8 mouse cellular contexts compared by ENCODE assay signal in genomic region chr8:88576351-88577142, GRCm38 (mm10). TPM values are rescaled to one million over a fixed set of nuclear protein-coding genes. Genes with fewer than 3 reads are reported as not detected.
A peak's percentile ranks its signal among the peaks of the same experiment; 100 is the strongest.
DNase-seq lines count a peak whose midpoint lies in the region; ATAC-seq lines count a peak whose summit lies in the region.

No protein-coding gene starts in this region.

- 0 out of 2 replicates have a peak overlapping the region, but pooled peaks have one; percentile 20 for H3K27ac ChIP-seq in forebrain, embryonic 10.5 days
- no peak overlapping the region for H3K27ac ChIP-seq in forebrain, embryonic 13.5 days
- peak overlapping the region; percentile 68 to 73 for H3K27ac ChIP-seq in heart, embryonic 14.5 days (replicated peaks in 1 of 2; ENCODE audit: control insufficient read depth in 1 of 2, insufficient read depth in 1 of 2, low read depth in 2 of 2, low read length in 2 of 2)
- peak overlapping the region; percentile 48; the same call in 1 of the 2 replicates for H3K27ac ChIP-seq in limb, embryonic 13.5 days

- peaks cover 62% of the 10 kb centered on the region for H3K4me1 ChIP-seq in forebrain, embryonic 10.5 days
- H3K4me1 ChIP-seq in forebrain, embryonic 13.5 days = peaks cover 76% of the 10 kb centered on the region
- H3K4me1 ChIP-seq in heart, embryonic 14.5 days (ENCODE audit: control insufficient read depth in 2 of 2, insufficient read depth in 2 of 2, low read length in 2 of 2) = peaks cover 44 to 55% of the 10 kb centered on the region in 2 experiments
- peaks cover 64% of the 10 kb centered on the region for H3K4me1 ChIP-seq in limb, embryonic 13.5 days

- no peak overlapping the region for H3K4me3 ChIP-seq in forebrain, embryonic 10.5 days
- no peak overlapping the region for H3K4me3 ChIP-seq in forebrain, embryonic 13.5 days
- H3K4me3 ChIP-seq in heart, embryonic 14.5 days (ENCODE audit: control insufficient read depth in 1 of 2, insufficient read depth in 1 of 2, low read depth in 1 of 2, low read length in 2 of 2) = no peak overlapping the region
- H3K4me3 ChIP-seq in limb, embryonic 13.5 days = no peak overlapping the region

- 88% methylated on average over 10 of the region's 10 CpGs for WGBS in forebrain, embryonic 10.5 days
- 83% methylated on average over 10 of the region's 10 CpGs for WGBS in forebrain, embryonic 13.5 days
- WGBS in heart, embryonic 14.5 days = 53% methylated on average over 10 of the region's 10 CpGs
- WGBS in limb, embryonic 13.5 days = 79% methylated on average over 10 of the region's 10 CpGs

- DNase-seq in forebrain, embryonic 10.5 days (ENCODE audit: extremely low spot score, low spot score) = no peak
- DNase-seq in adrenal gland, postnatal 25 days = peak; percentile 51
- DNase-seq in right cerebral cortex, postnatal 36 days (ENCODE audit: low spot score in 2 of 2) = peak; percentile 41 to 63
- DNase-seq in thymus, postnatal 4 days = no peak
- no peak for DNase-seq in T-cell, adult 2 months (ENCODE audit: low spot score)

- ATAC-seq in forebrain, embryonic 13.5 days = no peak
- ATAC-seq in heart, embryonic 14.5 days (ENCODE audit: insufficient number of reproducible peaks, insufficient read depth, low FRiP score, low read depth) = 0 out of 2 replicates have a peak, but pooled peaks have one; percentile 25
- ATAC-seq in limb, embryonic 13.5 days (ENCODE audit: low FRiP score, low read depth) = no peak

- H3K4me2 ChIP-seq in forebrain, embryonic 13.5 days = no peak overlapping the region
- H3K4me2 ChIP-seq in heart, embryonic 14.5 days (ENCODE audit: low read length) = no peak overlapping the region
- no peak overlapping the region for H3K4me2 ChIP-seq in limb, embryonic 13.5 days (replicated peaks)

- no peaks in the 10 kb centered on the region for H3K9me3 ChIP-seq in forebrain, embryonic 10.5 days
- no peaks in the 10 kb centered on the region for H3K9me3 ChIP-seq in forebrain, embryonic 13.5 days (replicated peaks)
- no peaks in the 10 kb centered on the region for H3K9me3 ChIP-seq in heart, embryonic 14.5 days (ENCODE audit: control insufficient read depth, low read length)
- no peaks in the 10 kb centered on the region for H3K9me3 ChIP-seq in limb, embryonic 13.5 days

- H3K36me3 ChIP-seq in forebrain, embryonic 10.5 days (replicated peaks) = peaks cover 54% of the 10 kb centered on the region
- H3K36me3 ChIP-seq in forebrain, embryonic 13.5 days (ENCODE audit: poor library complexity, severe bottlenecking) = peaks cover 4% of the 10 kb centered on the region; the same call in 1 of the 2 replicates
- no peaks in the 10 kb centered on the region for H3K36me3 ChIP-seq in heart, embryonic 14.5 days (ENCODE audit: control insufficient read depth, insufficient read depth, low read length)
- H3K36me3 ChIP-seq in limb, embryonic 13.5 days = peaks cover 25% of the 10 kb centered on the region

- H3K9ac ChIP-seq in forebrain, embryonic 13.5 days = no peak overlapping the region
- peak overlapping the region; percentile 35; the same call in 1 of the 2 replicates for H3K9ac ChIP-seq in heart, embryonic 14.5 days (ENCODE audit: low read length)
- H3K9ac ChIP-seq in limb, embryonic 13.5 days = peak overlapping the region; percentile 13; the same call in 1 of the 2 replicates

- H3K27me3 ChIP-seq in forebrain, embryonic 10.5 days (ENCODE audit: poor library complexity, severe bottlenecking) = no peaks in the 10 kb centered on the region; the same call in 1 of the 2 replicates
- no peaks in the 10 kb centered on the region for H3K27me3 ChIP-seq in forebrain, embryonic 13.5 days
- H3K27me3 ChIP-seq in heart, embryonic 14.5 days (ENCODE audit: control insufficient read depth, insufficient read depth, low read length) = no peaks in the 10 kb centered on the region
- H3K27me3 ChIP-seq in limb, embryonic 13.5 days = no peaks in the 10 kb centered on the region

RNA-seq across cellular contexts. Expression of gene Nkd1, which starts 55.4 kb away (rescaled TPM):
- 47.2 and 48.5 TPM in 2 replicates for polyA plus RNA-seq in forebrain, embryonic 10.5 days (2016; fragmentation: Nextera tagmentation; extraction: Ambion mirVana)
- polyA plus RNA-seq in forebrain, embryonic 13.5 days (2015; fragmentation: Nextera tagmentation; extraction: Ambion mirVana) = 44.9 and 47.7 TPM in 2 replicates
- total RNA-seq in adrenal gland, postnatal 25 days (2021) = 44.0 and 44.8 TPM in 2 replicates
- 13.8 and 15.1 TPM in 2 replicates for polyA plus RNA-seq in heart, embryonic 14.5 days (2014; fragmentation: Nextera tagmentation; extraction: Ambion mirVana)
- polyA plus RNA-seq in limb, embryonic 13.5 days (2015; fragmentation: Nextera tagmentation; extraction: Ambion mirVana) = 58.4 and 64.2 TPM in 2 replicates

RNA-seq across cellular contexts. Expression of gene Snx20, which starts 59.4 kb away (rescaled TPM):
- 0.47 and 1.0 TPM in 2 replicates for polyA plus RNA-seq in forebrain, embryonic 10.5 days (2016; fragmentation: Nextera tagmentation; extraction: Ambion mirVana)
- 0.47 and 0.80 TPM in 2 replicates for polyA plus RNA-seq in forebrain, embryonic 13.5 days (2015; fragmentation: Nextera tagmentation; extraction: Ambion mirVana)
- 0.95 and 1.3 TPM in 2 replicates for total RNA-seq in adrenal gland, postnatal 25 days (2021)
- 1.7 and 2.0 TPM in 2 replicates for polyA plus RNA-seq in heart, embryonic 14.5 days (2014; fragmentation: Nextera tagmentation; extraction: Ambion mirVana)
- polyA plus RNA-seq in limb, embryonic 13.5 days (2015; fragmentation: Nextera tagmentation; extraction: Ambion mirVana) = 1.2 and 1.5 TPM in 2 replicates

Comparison
In these comparisons a context has a peak if more than half of its experiments do, and no peak if none do; other contexts are left out.
1. DNase-seq: peak in adrenal gland, postnatal 25 days (single experiment) and right cerebral cortex, postnatal 36 days (2 of 2); none in forebrain, embryonic 10.5 days (single experiment), thymus, postnatal 4 days (single experiment) and T-cell, adult 2 months (single experiment).